Mouse (Mus musculus) ES-E14 (cell line): ENCODE results near the gene Alkbh7. TPM values are rescaled to one million over a fixed set of nuclear protein-coding genes. Genes with fewer than 3 reads are reported as not detected.

ENCODE experiments used
- DNase-seq: peaks from one replicate; pipeline ENCODE4 v3.0.0-alpha.2; 2013; ENCODE audit warnings: low read depth, low spot score
- H3K27ac ChIP-seq: 2 replicates; pipeline ENCODE4 v1.5.1; 2012; ENCODE audit warnings: low read depth, mild to moderate bottlenecking, low read length, moderate library complexity, mixed read lengths; ENCODE audit not compliant: poor library complexity, insufficient read depth, severe bottlenecking
- H3K36me3 ChIP-seq: 2 replicates; pipeline ENCODE4 v1.6.1; 2012; ENCODE audit warnings: mild to moderate bottlenecking, low read length, moderate library complexity, mixed read lengths; ENCODE audit not compliant: control insufficient read depth, poor library complexity, insufficient read depth, severe bottlenecking
- H3K4me1 ChIP-seq, 2 experiments: fragments of 150-350 bp in 1 of 2; sonication (generic) in 1 of 2; 2 replicates each; pipeline ENCODE4 v1.6.1; 2012; ENCODE audit warnings: low read length in 2 of 2, mild to moderate bottlenecking in 1 of 2, mixed read lengths in 1 of 2; ENCODE audit not compliant: control insufficient read depth in 2 of 2, insufficient read depth in 2 of 2, poor library complexity in 1 of 2
- H3K4me3 ChIP-seq, 2 experiments: fragments of 150-350 bp in 1 of 2; sonication (generic) in 1 of 2; 2 replicates each; pipeline ENCODE4 v1.5.1; 2012; ENCODE audit warnings: low read length in 2 of 2, low read depth in 1 of 2, mild to moderate bottlenecking in 1 of 2, mixed read lengths in 1 of 2; ENCODE audit not compliant: insufficient read depth in 1 of 2, poor library complexity in 1 of 2, severe bottlenecking in 1 of 2
- H3K9ac ChIP-seq: 2 replicates; pipeline ENCODE4 v1.6.1; 2012; ENCODE audit warnings: low read depth, mild to moderate bottlenecking, low read length, mixed read lengths; ENCODE audit not compliant: poor library complexity, insufficient read depth, severe bottlenecking
- H3K9me3 ChIP-seq: fragments of 150-350 bp; sonication (generic); 2 replicates; pipeline ENCODE4 v1.6.1; 2012; ENCODE audit warnings: low read depth, mild to moderate bottlenecking, low read length; ENCODE audit not compliant: control insufficient read depth, insufficient read depth
- CHD2 ChIP-seq: IDR thresholded peaks from 2 replicates; pipeline ENCODE4 v1.6.1; 2014; ENCODE audit warnings: mild to moderate bottlenecking, low read depth, low read length, inconsistent platforms
- HCFC1 ChIP-seq: IDR thresholded peaks from 2 replicates; pipeline ENCODE4 v1.6.1; 2012; ENCODE audit warnings: low read length, inconsistent platforms, borderline replicate concordance; ENCODE audit not compliant: insufficient read depth
- MAFK ChIP-seq: IDR thresholded peaks from 2 replicates; pipeline ENCODE4 v1.6.1; 2014; ENCODE audit warnings: mild to moderate bottlenecking, low read depth, low read length, inconsistent platforms; ENCODE audit not compliant: insufficient read depth
- ZC3H11A ChIP-seq: IDR thresholded peaks from 2 replicates; pipeline ENCODE4 v1.6.1; 2012; ENCODE audit warnings: low read depth, mild to moderate bottlenecking, inconsistent platforms, low read length, borderline replicate concordance
- ZNF384 ChIP-seq: IDR thresholded peaks from 2 replicates; pipeline ENCODE4 v1.6.1; 2012; ENCODE audit warnings: low read depth, low read length, inconsistent platforms
- in situ Hi-C, 2 experiments: fragments of 600-800 bp; cut with MboI; formaldehyde crosslinking; loops; one replicate each; pipeline ENCODE4 v1.15.1; 2025; ENCODE audit warnings: low sequenced_read_pairs in 2 of 2, inconsistent platforms in 1 of 2; ENCODE audit not compliant: unreplicated experiment in 2 of 2
- total RNA-seq: library from RNA; depleted of rRNA; stranded (reverse); fragments of 300-350 nt; gene quantifications from 2 replicates; pipeline ENCODE4 v1.2.3, GENCODE M21; 2012

The Alkbh7 gene
- total RNA-seq, 1 experiment, result 39.5 TPM

GRCm38 (mm10) chr17:56957763-56958429 is 39.2 kb upstream of the Alkbh7 start:
- H3K4me3 ChIP-seq, result peak overlapping the region in 1 of 2 experiments; percentile 23; a peak in 1 of 4 replicates

GRCm38 (mm10) chr17:56958667-56959066 is 38.5 kb upstream of the Alkbh7 start:
- in situ Hi-C loops, result no loop called here
- TF ChIP-seq MAFK (no peak), ZC3H11A (no peak), ZNF384 (no peak), CHD2 (no peak), HCFC1 (no peak)

More at GRCm38 (mm10) chr17:56957763-56958429, 39.2 kb upstream of the Alkbh7 start:
- Histone ChIP-seq H3K36me3 (no peaks in the 10 kb centered on the region), H3K9ac (no peak overlapping the region), H3K4me1 (peaks cover 5 to 17% of the 10 kb centered on the region in 2 experiments; a peak in 3 of 4 replicates), H3K27ac (no peak overlapping the region), H3K9me3 (no peaks in the 10 kb centered on the region)
- TF ChIP-seq HCFC1 (no peak), MAFK (no peak), ZNF384 (no peak), ZC3H11A (no peak), CHD2 (no peak)
- in situ Hi-C loops, result no loop called here
- DNase-seq, result peak; percentile 50

GRCm38 (mm10) chr17:56961880-56962279 is 35.3 kb upstream of the Alkbh7 start:
- Histone ChIP-seq H3K9me3 (no peaks in the 10 kb centered on the region), H3K36me3 (no peaks in the 10 kb centered on the region), H3K9ac (no peak overlapping the region), H3K27ac (no peak overlapping the region), H3K4me1 (peaks cover 5 to 14% of the 10 kb centered on the region in 2 experiments; a peak in 2 of 4 replicates), H3K4me3 (no peak overlapping the region)
- TF ChIP-seq CHD2, result no peak
- TF ChIP-seq ZC3H11A, result 0 out of 2 replicates have a peak, but pooled peaks have one; percentile 29
- in situ Hi-C loops, result no loop called here
- DNase-seq, result no peak

More at GRCm38 (mm10) chr17:56958667-56959066, 38.5 kb upstream of the Alkbh7 start:
- no peak for DNase-seq
- H3K27ac ChIP-seq, result no peak overlapping the region
- H3K4me1 ChIP-seq, result peaks cover 5 to 16% of the 10 kb centered on the region in 2 experiments; a peak in 3 of 4 replicates
- no peak overlapping the region for H3K4me3 ChIP-seq
- no peaks in the 10 kb centered on the region for H3K36me3 ChIP-seq
- H3K9me3 ChIP-seq, result no peaks in the 10 kb centered on the region
- H3K9ac ChIP-seq, result no peak overlapping the region

- no peaks in the 10 kb centered on the region for H3K36me3 ChIP-seq
- no peak for DNase-seq
These were observed 34.3 kb upstream of the Alkbh7 start for GRCm38 (mm10) chr17:56962642-56963405.

More at GRCm38 (mm10) chr17:56962642-56963405, 34.3 kb upstream of the Alkbh7 start:
- in situ Hi-C loops, result no loop called here
- H3K27ac ChIP-seq, result no peak overlapping the region
- no peak overlapping the region for H3K9ac ChIP-seq
- H3K4me3 ChIP-seq, result no peak overlapping the region
- no peak for TF ChIP-seq CHD2
- TF ChIP-seq ZC3H11A, result no peak
- no peak for TF ChIP-seq ZNF384
- no peak for TF ChIP-seq MAFK
- no peak for TF ChIP-seq HCFC1
- no peaks in the 10 kb centered on the region for H3K9me3 ChIP-seq
- peaks cover 5 to 13% of the 10 kb centered on the region in 2 experiments; a peak in 2 of 4 replicates for H3K4me1 ChIP-seq
